Mouse (Mus musculus) olfactory bulb, adult 2 months (tissue): ENCODE results near the gene Cyba.

ENCODE experiments used
- CTCF ChIP-seq: fragments of 200-500 bp; IDR thresholded peaks from 2 replicates; pipeline ENCODE4 v1.5.1; 2012; ENCODE audit warnings: low read depth, mild to moderate bottlenecking, low read length, moderate library complexity; ENCODE audit not compliant: insufficient read depth
- POLR2A ChIP-seq: fragments of 200-500 bp; IDR thresholded peaks from 2 replicates; pipeline ENCODE4 v1.6.1; 2012; ENCODE audit warnings: mild to moderate bottlenecking, low read depth, low read length, moderate library complexity; ENCODE audit not compliant: insufficient read depth

DNA sequence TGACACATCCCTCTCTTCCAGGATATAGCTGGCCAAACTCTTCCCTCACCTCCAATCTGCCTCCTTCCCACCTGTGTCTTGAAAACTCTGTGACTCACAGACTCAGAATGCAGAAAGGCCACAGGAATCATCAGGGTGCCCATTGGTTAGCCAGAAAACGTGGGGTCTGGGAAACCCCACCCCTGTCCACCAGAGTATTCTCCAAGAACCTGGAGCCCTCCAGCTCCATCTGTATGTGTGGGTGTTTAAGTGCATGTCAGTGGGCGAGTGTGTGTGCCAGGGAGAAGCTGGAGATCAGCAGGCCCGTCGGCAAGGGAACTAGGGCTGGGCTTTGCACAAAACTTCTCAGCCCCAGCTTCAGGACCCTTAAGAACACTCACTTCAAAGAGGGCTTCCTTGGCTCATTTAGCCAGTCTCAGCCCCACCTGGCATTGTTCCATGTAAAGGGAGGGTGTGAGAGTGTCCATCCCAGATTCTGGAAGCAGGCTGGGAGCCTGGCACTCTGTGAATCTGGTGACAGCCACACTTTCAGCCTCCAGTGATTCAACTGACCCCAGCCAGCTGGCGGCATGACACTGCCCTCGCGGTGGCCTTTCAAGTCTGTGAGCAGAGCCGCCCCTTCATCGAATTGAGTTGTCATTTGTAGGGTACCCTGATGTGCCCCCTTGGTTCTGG is 12.7 kb downstream of the Cyba start:
- TF ChIP-seq POLR2A (no peak), CTCF (no peak)
